Mouse (Mus musculus) heart, embryonic 16.5 days (tissue): ENCODE data around the gene Gpc5. TPM values are rescaled to one million over a fixed set of nuclear protein-coding genes. Genes with fewer than 3 reads are reported as not detected.

Experiments used
- ATAC-seq: fragments of 200-750 bp; cut with Nextera tagmentation; replicated peaks from 2 replicates; pipeline ENCODE4 v1.8.0; 2017; ENCODE audit warnings: moderate number of reproducible peaks; ENCODE audit not compliant: insufficient read depth, low FRiP score; ENCODE audit errors: extremely low read depth
- H3K27ac ChIP-seq: fragments of 300-500 bp; sonication (generic); 2 replicates; pipeline ENCODE4 v1.5.1; 2014; ENCODE audit warnings: mild to moderate bottlenecking, low read length, control low read depth, moderate library complexity
- H3K27me3 ChIP-seq: fragments of 300-500 bp; sonication (generic); 2 replicates; pipeline ENCODE4 v1.6.1; 2014; ENCODE audit warnings: low read length, mixed read lengths; ENCODE audit not compliant: control insufficient read depth, insufficient read depth
- H3K36me3 ChIP-seq: fragments of 300-500 bp; sonication (generic); 2 replicates; pipeline ENCODE4 v1.6.1; 2014; ENCODE audit not compliant: control insufficient read depth, insufficient read depth
- H3K4me1 ChIP-seq: fragments of 300-500 bp; sonication (generic); 2 replicates; pipeline ENCODE4 v1.6.1; 2014; ENCODE audit warnings: low read length, mixed read lengths; ENCODE audit not compliant: control insufficient read depth, insufficient read depth
- H3K4me2 ChIP-seq: fragments of 300-500 bp; sonication (generic); 2 replicates; pipeline ENCODE4 v1.6.1; 2014; ENCODE audit warnings: low read depth, mild to moderate bottlenecking, control low read depth, low read length
- H3K4me3 ChIP-seq: fragments of 300-500 bp; sonication (generic); 2 replicates; pipeline ENCODE4 v1.5.1; 2014; ENCODE audit warnings: mild to moderate bottlenecking, control low read depth, low read length
- H3K9ac ChIP-seq: fragments of 300-500 bp; sonication (generic); 2 replicates; pipeline ENCODE4 v1.6.1; 2014; ENCODE audit warnings: low read length, control low read depth
- H3K9me3 ChIP-seq: fragments of 300-500 bp; sonication (generic); replicated peaks from 2 replicates; pipeline ENCODE4 v1.6.1; 2016; ENCODE audit warnings: low read length; ENCODE audit not compliant: control insufficient read depth
- WGBS: fragments of 180-500 bp; shearing (Covaris S2); extraction: QIAGEN DNeasy Blood & Tissue Kit; methylation state at CpG from one replicate; pipeline ENCODE4 v1.1.7; 2014; 5-methylcytosine and 5-hydroxymethylcytosine counted together
- polyA plus RNA-seq: library from polyadenylated mRNA; unstranded; fragments of >200 nt; fragmentation: Nextera tagmentation; extraction: Ambion mirVana; gene quantifications from 2 replicates; pipeline ENCODE4 v1.2.1, GENCODE M21; 2015

Gpc5 gene
- polyA plus RNA-seq, 1 experiment from 2014 or later: 0.43 TPM

DNA sequence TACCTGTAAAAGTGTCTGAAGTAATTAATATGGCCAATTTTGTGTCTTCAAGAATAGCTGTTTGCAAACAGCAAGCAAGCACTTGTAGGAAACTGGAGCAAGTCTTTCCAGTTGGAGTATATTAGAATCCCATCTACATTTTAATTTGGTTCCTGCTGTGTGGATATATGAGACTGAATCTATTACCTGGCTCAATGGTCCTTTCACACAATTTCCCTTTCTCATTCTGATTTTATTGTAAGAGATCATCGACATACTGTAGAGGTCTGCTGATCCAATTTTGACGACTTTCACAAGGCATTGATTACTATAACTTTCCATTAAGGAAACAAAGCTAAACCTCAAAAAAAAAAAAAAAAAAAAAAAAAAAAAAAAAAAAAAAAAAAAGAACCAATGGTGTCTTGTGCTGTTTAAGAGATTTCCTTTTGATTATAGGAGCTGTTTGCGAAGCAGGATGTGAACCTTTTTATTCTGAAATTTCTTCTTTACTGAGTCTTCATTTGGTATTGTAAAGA lies 85.4 kb downstream of the Gpc5 start:
- no peak overlapping the region for H3K4me3 ChIP-seq
- no peaks in the 10 kb centered on the region for H3K4me1 ChIP-seq
- H3K36me3 ChIP-seq: no peaks in the 10 kb centered on the region
- 79% methylated on average over 3 of the region's 3 CpGs for WGBS
- no peaks in the 10 kb centered on the region for H3K9me3 ChIP-seq
- ATAC-seq: no peak
- no peak overlapping the region for H3K4me2 ChIP-seq
- no peak overlapping the region for H3K27ac ChIP-seq
- no peak overlapping the region for H3K9ac ChIP-seq
- no peaks in the 10 kb centered on the region for H3K27me3 ChIP-seq

DNA sequence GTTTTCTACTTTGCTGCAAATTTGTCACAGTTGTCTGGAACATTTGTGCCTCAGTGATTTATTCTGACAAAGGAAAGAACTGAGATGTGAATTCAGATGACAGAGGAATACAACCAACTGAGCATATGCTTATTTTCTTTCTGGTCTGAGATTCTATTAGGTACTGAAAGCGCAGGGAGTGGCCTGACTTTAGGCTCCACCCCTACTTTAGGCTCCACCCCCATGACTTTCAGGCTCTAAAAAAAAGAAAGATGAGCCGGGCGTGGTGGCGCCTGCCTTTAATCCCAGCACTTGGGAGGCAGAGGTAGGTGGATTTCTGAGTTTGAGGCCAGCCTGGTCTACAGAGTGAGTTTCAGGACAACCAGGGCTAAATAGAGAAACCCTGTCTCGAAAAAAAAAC lies 87.9 kb downstream of the Gpc5 start:
- ATAC-seq: no peak
- Histone ChIP-seq H3K9ac (no peak overlapping the region), H3K4me1 (no peaks in the 10 kb centered on the region), H3K4me2 (no peak overlapping the region), H3K9me3 (no peaks in the 10 kb centered on the region), H3K27ac (no peak overlapping the region), H3K36me3 (no peaks in the 10 kb centered on the region), H3K4me3 (no peak overlapping the region), H3K27me3 (no peaks in the 10 kb centered on the region)
- 79% methylated on average over 5 of the region's 5 CpGs for WGBS

DNA sequence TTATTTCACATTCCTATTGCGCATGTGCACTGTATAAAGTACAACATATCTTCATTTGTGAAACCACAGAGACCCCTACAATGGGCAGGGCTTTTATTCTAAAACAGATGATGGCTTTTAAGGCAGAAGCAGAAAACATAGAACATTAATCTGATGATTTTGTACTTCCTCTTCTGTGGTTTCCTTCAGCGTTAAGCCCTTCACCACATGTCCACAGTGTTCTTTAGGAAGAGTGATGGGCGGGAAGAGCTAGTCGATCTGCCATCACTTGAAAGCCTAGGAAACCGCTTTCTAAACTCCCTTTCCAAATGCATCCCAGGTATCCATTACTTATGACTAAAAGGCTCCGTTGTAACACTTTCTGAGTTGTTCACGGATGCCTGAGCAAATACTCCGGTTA lies 96.2 kb downstream of the Gpc5 start:
- no peak overlapping the region for H3K4me3 ChIP-seq
- H3K9me3 ChIP-seq: no peaks in the 10 kb centered on the region
- no peak overlapping the region for H3K9ac ChIP-seq
- H3K4me1 ChIP-seq: no peaks in the 10 kb centered on the region
- no peak overlapping the region for H3K27ac ChIP-seq
- no peak overlapping the region for H3K4me2 ChIP-seq
- no peaks in the 10 kb centered on the region for H3K27me3 ChIP-seq
- H3K36me3 ChIP-seq: no peaks in the 10 kb centered on the region
- 76% methylated on average over 8 of the region's 8 CpGs for WGBS
- ATAC-seq: no peak

DNA sequence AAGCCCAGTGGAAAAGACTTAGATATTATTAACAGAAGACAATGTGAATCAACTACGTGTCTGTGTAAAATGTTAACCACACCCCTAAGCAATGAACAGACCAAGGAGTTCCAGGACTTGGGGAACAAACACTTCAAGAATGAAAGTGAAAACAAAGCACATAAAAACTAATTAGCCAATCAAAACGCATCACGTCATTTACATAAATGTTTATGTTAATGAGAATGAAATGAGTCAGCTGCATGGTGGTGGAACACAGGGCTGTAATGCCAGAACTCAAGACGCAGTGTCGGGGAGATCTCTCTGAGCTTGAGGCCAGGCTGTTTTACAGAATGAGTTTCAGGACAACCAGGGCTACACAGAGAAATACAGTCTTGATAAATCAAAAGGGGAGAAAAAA lies 136.1 kb downstream of the Gpc5 start:
- Histone ChIP-seq H3K9ac (no peak overlapping the region), H3K4me1 (no peaks in the 10 kb centered on the region), H3K9me3 (no peaks in the 10 kb centered on the region), H3K36me3 (no peaks in the 10 kb centered on the region), H3K4me3 (no peak overlapping the region), H3K4me2 (no peak overlapping the region), H3K27me3 (no peaks in the 10 kb centered on the region), H3K27ac (no peak overlapping the region)
- WGBS: 75% methylated on average over 5 of the region's 5 CpGs
- no peak for ATAC-seq

DNA sequence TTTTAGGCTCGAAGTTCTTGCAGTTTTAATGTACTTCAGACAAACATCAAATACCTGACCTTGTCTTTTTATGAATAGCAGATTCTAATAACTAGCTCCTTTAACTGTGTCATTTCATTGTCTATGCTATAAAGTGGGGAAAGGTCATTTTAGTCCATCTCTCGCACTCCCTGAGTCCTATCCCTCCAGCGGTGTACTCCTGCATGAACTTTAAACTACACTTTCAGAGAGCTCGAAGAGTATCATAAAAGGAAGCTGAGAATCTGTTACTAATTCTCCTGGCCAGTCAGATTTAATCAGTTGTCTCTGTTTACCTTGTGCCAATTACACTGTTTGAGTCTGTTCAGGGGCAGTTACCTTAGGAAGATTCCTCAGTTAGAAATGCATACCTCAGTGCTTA lies 144.4 kb downstream of the Gpc5 start:
- no peak overlapping the region for H3K27ac ChIP-seq
- no peaks in the 10 kb centered on the region for H3K27me3 ChIP-seq
- H3K4me1 ChIP-seq: no peaks in the 10 kb centered on the region
- H3K4me3 ChIP-seq: no peak overlapping the region
- no peak overlapping the region for H3K9ac ChIP-seq
- WGBS: 52% methylated on average over 4 of the region's 4 CpGs
- ATAC-seq: no peak
- H3K36me3 ChIP-seq: no peaks in the 10 kb centered on the region
- H3K9me3 ChIP-seq: no peaks in the 10 kb centered on the region
- no peak overlapping the region for H3K4me2 ChIP-seq

DNA sequence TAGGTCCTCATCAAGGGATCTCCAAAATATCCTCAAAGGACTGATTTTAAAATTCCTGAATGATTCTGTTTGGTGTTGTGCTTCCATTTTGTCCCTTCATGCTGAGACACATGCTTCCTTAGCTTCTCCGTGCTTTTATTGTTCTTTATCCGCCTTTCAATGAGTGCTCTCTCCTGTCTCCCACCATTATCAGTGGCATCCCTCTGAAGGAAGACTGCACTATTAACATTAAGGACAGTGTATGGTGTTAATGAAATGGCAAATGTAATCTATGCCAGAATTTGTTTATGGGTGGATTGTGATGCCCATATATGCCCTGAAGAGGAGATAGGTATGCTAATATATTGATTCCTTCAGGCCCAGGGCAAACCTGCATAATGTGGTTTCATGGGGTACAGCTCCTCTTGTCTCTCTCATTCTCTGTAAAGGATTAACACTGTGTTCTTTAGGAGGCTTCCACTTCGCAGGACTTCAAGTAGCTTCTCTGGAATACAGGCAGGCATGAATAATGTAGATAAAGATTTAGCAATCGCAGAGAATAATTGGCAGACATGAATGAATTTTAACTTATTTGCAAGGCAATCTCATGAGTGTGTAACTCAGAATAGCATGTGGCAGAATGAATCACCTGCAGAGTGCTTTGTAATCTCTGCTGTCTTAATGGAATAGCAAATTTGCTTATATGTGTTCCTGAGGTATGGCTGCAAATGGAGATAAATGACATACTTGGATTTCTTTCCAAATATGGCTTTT lies 148.8 kb downstream of the Gpc5 start:
- Histone ChIP-seq H3K27ac (no peak overlapping the region), H3K27me3 (no peaks in the 10 kb centered on the region), H3K4me2 (no peak overlapping the region), H3K4me1 (no peaks in the 10 kb centered on the region), H3K36me3 (no peaks in the 10 kb centered on the region), H3K9me3 (no peaks in the 10 kb centered on the region), H3K4me3 (no peak overlapping the region), H3K9ac (no peak overlapping the region)
- WGBS: 70% methylated on average over 4 of the region's 4 CpGs
- ATAC-seq: no peak

DNA sequence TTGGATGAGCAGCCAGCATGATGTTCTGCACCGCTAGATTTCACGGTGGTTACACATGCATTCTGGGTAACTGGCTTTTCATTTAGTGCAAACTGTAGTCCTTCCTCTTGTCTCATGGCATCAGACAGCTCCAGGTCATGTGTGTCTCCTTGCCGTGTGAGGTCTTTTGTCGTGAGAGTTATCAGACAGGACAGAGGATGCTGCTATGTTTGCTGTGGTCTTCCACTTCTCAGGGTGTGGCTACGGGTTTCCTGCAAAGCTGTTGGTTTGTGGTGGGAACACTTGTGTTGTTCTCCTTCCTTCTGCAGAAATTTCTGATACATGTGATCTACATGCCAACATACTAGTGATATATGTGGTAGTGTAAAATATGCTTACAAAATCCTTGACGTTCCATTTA lies 158.5 kb downstream of the Gpc5 start:
- peak; percentile 47; the same call in 1 of the 2 replicates for ATAC-seq
- H3K9ac ChIP-seq: no peak overlapping the region
- no peak overlapping the region for H3K27ac ChIP-seq
- H3K36me3 ChIP-seq: no peaks in the 10 kb centered on the region
- no peak overlapping the region for H3K4me3 ChIP-seq
- no peak overlapping the region for H3K4me2 ChIP-seq
- WGBS: 82% methylated on average over 6 of the region's 6 CpGs
- no peaks in the 10 kb centered on the region for H3K9me3 ChIP-seq
- H3K4me1 ChIP-seq: no peaks in the 10 kb centered on the region
- no peaks in the 10 kb centered on the region for H3K27me3 ChIP-seq

DNA sequence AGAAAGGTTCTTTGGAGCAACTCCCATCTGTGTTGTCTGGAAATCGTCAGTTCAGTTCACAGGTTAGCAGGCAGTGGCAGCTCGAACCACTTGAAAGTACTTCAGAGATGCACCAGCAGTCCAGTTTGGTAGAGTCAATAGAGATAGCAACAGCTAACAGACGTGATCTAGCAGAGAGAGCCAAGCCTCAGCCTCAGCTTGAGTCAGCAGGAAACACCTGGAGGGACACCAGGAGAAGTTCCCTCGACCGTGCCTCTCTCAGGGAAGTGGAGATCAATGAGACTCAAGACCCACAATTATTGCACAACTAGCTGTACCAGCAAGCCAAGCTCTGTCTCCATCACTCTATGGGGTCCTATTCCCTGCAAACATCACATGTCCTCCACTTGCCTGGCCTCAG lies 159.8 kb downstream of the Gpc5 start:
- Histone ChIP-seq H3K27ac (no peak overlapping the region), H3K9ac (no peak overlapping the region), H3K36me3 (no peaks in the 10 kb centered on the region), H3K4me2 (no peak overlapping the region), H3K9me3 (no peaks in the 10 kb centered on the region), H3K27me3 (no peaks in the 10 kb centered on the region), H3K4me1 (no peaks in the 10 kb centered on the region), H3K4me3 (no peak overlapping the region)
- ATAC-seq: peak; percentile 52
- 21% methylated on average over 5 of the region's 5 CpGs for WGBS

DNA sequence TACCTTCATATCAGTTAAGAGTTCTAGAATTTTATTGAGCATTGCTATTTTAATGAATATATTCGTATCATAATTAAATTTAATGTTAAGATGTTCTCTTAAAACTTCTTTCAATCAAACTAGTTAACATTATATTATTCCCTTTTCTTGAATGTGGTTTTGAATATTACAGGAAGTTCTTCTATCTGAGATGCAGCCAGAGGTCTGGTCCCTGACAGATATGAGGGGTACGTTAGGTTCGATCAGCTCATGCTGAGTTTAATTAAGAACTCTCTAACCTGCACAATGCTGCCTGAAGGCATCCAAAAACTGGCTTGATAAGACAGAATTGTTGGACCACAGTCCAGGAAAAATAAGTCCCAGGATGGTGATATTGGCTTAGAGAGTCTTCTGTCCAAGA lies 161.1 kb downstream of the Gpc5 start:
- H3K9me3 ChIP-seq: no peaks in the 10 kb centered on the region
- no peak overlapping the region for H3K4me3 ChIP-seq
- WGBS: 87% methylated on average over 3 of the region's 3 CpGs
- no peaks in the 10 kb centered on the region for H3K4me1 ChIP-seq
- no peak overlapping the region for H3K27ac ChIP-seq
- H3K4me2 ChIP-seq: no peak overlapping the region
- no peaks in the 10 kb centered on the region for H3K27me3 ChIP-seq
- H3K9ac ChIP-seq: no peak overlapping the region
- no peaks in the 10 kb centered on the region for H3K36me3 ChIP-seq
- no peak for ATAC-seq
